Mouse (Mus musculus) G1E (cell line): ENCODE results near the gene Mark2.

Experiments used
- CTCF ChIP-seq: IDR thresholded peaks from 2 replicates; pipeline ENCODE4 v1.5.1; 2012; ENCODE audit warnings: low read depth, low read length, inconsistent platforms, mixed read lengths
- GATA1 ChIP-seq: IDR thresholded peaks from 2 replicates; pipeline ENCODE4 v1.6.1; 2012; ENCODE audit warnings: borderline replicate concordance, low read length, inconsistent platforms, mixed read lengths
- GATA2 ChIP-seq: IDR thresholded peaks from 2 replicates; pipeline ENCODE4 v1.6.1; 2012; ENCODE audit warnings: low read depth, low read length, inconsistent platforms, borderline replicate concordance
- POLR2AphosphoS5 ChIP-seq: IDR thresholded peaks from 2 replicates; pipeline ENCODE4 v1.6.1; 2012; ENCODE audit warnings: low read depth, low read length, inconsistent platforms; ENCODE audit not compliant: insufficient replicate concordance
- TAL1 ChIP-seq: conservative IDR thresholded peaks from 2 replicates; pipeline ENCODE4 v1.6.1; 2012; ENCODE audit warnings: low read depth, low read length, inconsistent platforms, mixed read lengths

DNA sequence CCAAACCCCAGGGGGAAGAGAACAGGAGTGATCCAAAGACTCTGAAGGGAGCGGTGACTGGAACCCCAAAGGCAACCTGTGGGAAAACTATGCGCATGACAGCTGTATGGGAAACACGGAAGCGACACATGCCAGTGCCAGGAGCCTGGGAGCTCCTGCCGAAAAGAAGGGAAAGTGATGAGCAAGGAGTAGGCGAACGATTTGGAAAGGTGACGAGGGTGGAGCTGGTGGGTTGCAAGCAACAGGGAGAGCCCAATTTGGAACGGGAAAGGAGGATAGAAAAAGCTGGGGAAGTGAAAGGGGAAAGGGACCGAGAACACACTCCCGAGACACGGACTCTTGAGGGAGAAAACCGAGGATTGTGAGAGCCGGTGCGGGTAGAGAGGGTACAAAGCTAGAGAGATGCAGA is 1.3 kb downstream of the Mark2 start:
- TF ChIP-seq GATA2 (no peak), CTCF (no peak), TAL1 (no peak), GATA1 (no peak), POLR2AphosphoS5 (no peak)
